Mouse (Mus musculus) heart, embryonic 15.5 days (tissue): Measurements from ENCODE around the gene Gtf2i. TPM values are rescaled to one million over a fixed set of nuclear protein-coding genes. Genes with fewer than 3 reads are reported as not detected.

Experiments
- ATAC-seq: fragments of 200-750 bp; cut with Nextera tagmentation; replicated peaks from 2 replicates; pipeline ENCODE4 v1.8.0; 2017; ENCODE audit warnings: low read depth, moderate TSS enrichment; ENCODE audit not compliant: insufficient number of reproducible peaks, insufficient read depth, low FRiP score
- H3K27ac ChIP-seq: fragments of 300-500 bp; sonication (generic); 2 replicates; pipeline ENCODE4 v1.5.1; 2015; ENCODE audit warnings: mild to moderate bottlenecking, inconsistent platforms
- H3K27me3 ChIP-seq: fragments of 300-500 bp; sonication (generic); 2 replicates; pipeline ENCODE4 v1.6.1; 2015; ENCODE audit warnings: inconsistent platforms
- H3K36me3 ChIP-seq: fragments of 300-500 bp; sonication (generic); 2 replicates; pipeline ENCODE4 v1.6.1; 2015; ENCODE audit warnings: mild to moderate bottlenecking, inconsistent platforms
- H3K4me1 ChIP-seq: fragments of 300-500 bp; sonication (generic); replicated peaks from 2 replicates; pipeline ENCODE4 v1.6.1; 2015; ENCODE audit warnings: inconsistent platforms
- H3K4me2 ChIP-seq: fragments of 300-500 bp; sonication (generic); 2 replicates; pipeline ENCODE4 v1.6.1; 2015; ENCODE audit warnings: inconsistent platforms, mild to moderate bottlenecking, moderate library complexity
- H3K4me3 ChIP-seq: fragments of 300-500 bp; sonication (generic); 2 replicates; pipeline ENCODE4 v1.5.1; 2015; ENCODE audit warnings: mild to moderate bottlenecking, inconsistent platforms
- H3K9ac ChIP-seq: fragments of 300-500 bp; sonication (generic); 2 replicates; pipeline ENCODE4 v1.6.1; 2015; ENCODE audit warnings: mild to moderate bottlenecking, inconsistent platforms
- H3K9me3 ChIP-seq: fragments of 300-500 bp; sonication (generic); replicated peaks from 2 replicates; pipeline ENCODE4 v1.6.1; 2016; ENCODE audit warnings: inconsistent platforms
- WGBS: fragments of 180-500 bp; shearing (Covaris S2); methylation state at CpG from one replicate; pipeline ENCODE4 v1.1.7; 2015; ENCODE audit warnings: mixed read lengths; 5-methylcytosine and 5-hydroxymethylcytosine counted together
- polyA plus RNA-seq: library from polyadenylated mRNA; unstranded; fragments of >200 nt; fragmentation: Nextera tagmentation; extraction: Ambion mirVana; gene quantifications from 2 replicates; pipeline ENCODE4 v1.2.1, GENCODE M21; 2015

Gene Gtf2i
- polyA plus RNA-seq, 1 experiment from 2014 or later = 121 TPM

GRCm38 (mm10) chr5:134257349-134258031 is 57.1 kb downstream of the Gtf2i start:
- WGBS = 81% methylated on average over 13 of the region's 13 CpGs
- H3K4me1 ChIP-seq = no peaks in the 10 kb centered on the region
- no peaks in the 10 kb centered on the region for H3K9me3 ChIP-seq
- H3K4me3 ChIP-seq = no peak overlapping the region
- no peak overlapping the region for H3K27ac ChIP-seq
- H3K36me3 ChIP-seq = peaks cover 92% of the 10 kb centered on the region
- ATAC-seq = no peak
- H3K27me3 ChIP-seq = no peaks in the 10 kb centered on the region
- H3K9ac ChIP-seq = no peak overlapping the region
- H3K4me2 ChIP-seq = no peak overlapping the region

GRCm38 (mm10) chr5:134255294-134255693 is 59.3 kb downstream of the Gtf2i start:
- Histone ChIP-seq H3K9ac (no peak overlapping the region), H3K4me3 (no peak overlapping the region), H3K27me3 (no peaks in the 10 kb centered on the region), H3K4me1 (no peaks in the 10 kb centered on the region), H3K27ac (no peak overlapping the region), H3K9me3 (no peaks in the 10 kb centered on the region), H3K36me3 (peaks cover 91% of the 10 kb centered on the region), H3K4me2 (no peak overlapping the region)
- ATAC-seq = no peak
- 88% methylated on average over 10 of the region's 10 CpGs for WGBS

- Histone ChIP-seq H3K4me1 (no peaks in the 10 kb centered on the region), H3K27me3 (no peaks in the 10 kb centered on the region), H3K27ac (no peak overlapping the region), H3K9me3 (no peaks in the 10 kb centered on the region), H3K4me2 (no peak overlapping the region), H3K36me3 (peaks cover 89% of the 10 kb centered on the region), H3K9ac (no peak overlapping the region), H3K4me3 (no peak overlapping the region)
- WGBS = 61% methylated on average over 3 of the region's 3 CpGs
- ATAC-seq = no peak
These were observed 60.8 kb downstream of the Gtf2i start for GRCm38 (mm10) chr5:134253806-134254205.

GRCm38 (mm10) chr5:134251083-134251482 is 63.5 kb downstream of the Gtf2i start:
- no peak for ATAC-seq
- WGBS = 88% methylated on average over 4 of the region's 4 CpGs
- Histone ChIP-seq H3K4me1 (no peaks in the 10 kb centered on the region), H3K9me3 (no peaks in the 10 kb centered on the region), H3K4me3 (no peak overlapping the region), H3K27ac (no peak overlapping the region), H3K4me2 (no peak overlapping the region), H3K27me3 (no peaks in the 10 kb centered on the region), H3K36me3 (peaks cover 96% of the 10 kb centered on the region), H3K9ac (no peak overlapping the region)

- H3K27me3 ChIP-seq = no peaks in the 10 kb centered on the region
- no peak for ATAC-seq
- H3K4me3 ChIP-seq = no peak overlapping the region
- no peaks in the 10 kb centered on the region for H3K9me3 ChIP-seq
- WGBS = 71% methylated on average over 3 of the region's 3 CpGs
- H3K9ac ChIP-seq = no peak overlapping the region
- H3K4me1 ChIP-seq = no peaks in the 10 kb centered on the region
- no peak overlapping the region for H3K4me2 ChIP-seq
- peaks cover 97% of the 10 kb centered on the region for H3K36me3 ChIP-seq
- no peak overlapping the region for H3K27ac ChIP-seq
These were observed 64.0 kb downstream of the Gtf2i start for GRCm38 (mm10) chr5:134250601-134251000.

GRCm38 (mm10) chr5:134249245-134249649 is 65.3 kb downstream of the Gtf2i start:
- no peaks in the 10 kb centered on the region for H3K27me3 ChIP-seq
- H3K9me3 ChIP-seq = no peaks in the 10 kb centered on the region
- no peak overlapping the region for H3K9ac ChIP-seq
- no peak overlapping the region for H3K4me2 ChIP-seq
- H3K27ac ChIP-seq = no peak overlapping the region
- H3K36me3 ChIP-seq = peaks cover 97% of the 10 kb centered on the region
- no peak overlapping the region for H3K4me3 ChIP-seq
- 82% methylated on average over 8 of the region's 8 CpGs for WGBS
- no peaks in the 10 kb centered on the region for H3K4me1 ChIP-seq
- ATAC-seq = no peak

GRCm38 (mm10) chr5:134248608-134249244 is 65.8 kb downstream of the Gtf2i start:
- ATAC-seq = no peak
- no peak overlapping the region for H3K9ac ChIP-seq
- 88% methylated on average over 14 of the region's 14 CpGs for WGBS
- H3K9me3 ChIP-seq = no peaks in the 10 kb centered on the region
- H3K4me2 ChIP-seq = no peak overlapping the region
- no peaks in the 10 kb centered on the region for H3K4me1 ChIP-seq
- H3K27ac ChIP-seq = no peak overlapping the region
- H3K4me3 ChIP-seq = no peak overlapping the region
- peaks cover 97% of the 10 kb centered on the region for H3K36me3 ChIP-seq
- no peaks in the 10 kb centered on the region for H3K27me3 ChIP-seq

- H3K9me3 ChIP-seq = no peaks in the 10 kb centered on the region
- no peak overlapping the region for H3K4me3 ChIP-seq
- no peaks in the 10 kb centered on the region for H3K4me1 ChIP-seq
- peaks cover 97% of the 10 kb centered on the region for H3K36me3 ChIP-seq
- no peaks in the 10 kb centered on the region for H3K27me3 ChIP-seq
- no peak overlapping the region for H3K9ac ChIP-seq
- H3K4me2 ChIP-seq = no peak overlapping the region
- no peak overlapping the region for H3K27ac ChIP-seq
- no peak; the same call in 1 of the 2 replicates for ATAC-seq
- WGBS = 84% methylated on average over 5 of the region's 5 CpGs
These were observed 68.4 kb downstream of the Gtf2i start for GRCm38 (mm10) chr5:134246146-134246545.

- H3K36me3 ChIP-seq = peaks cover 100% of the 10 kb centered on the region
- H3K9me3 ChIP-seq = no peaks in the 10 kb centered on the region
- no peaks in the 10 kb centered on the region for H3K4me1 ChIP-seq
- WGBS = 92% methylated on average over 5 of the region's 5 CpGs
- H3K4me2 ChIP-seq = no peak overlapping the region
- no peaks in the 10 kb centered on the region for H3K27me3 ChIP-seq
- no peak overlapping the region for H3K27ac ChIP-seq
- H3K9ac ChIP-seq = no peak overlapping the region
- ATAC-seq = no peak
- no peak overlapping the region for H3K4me3 ChIP-seq
These were observed 69.7 kb downstream of the Gtf2i start for GRCm38 (mm10) chr5:134244890-134245289.

GRCm38 (mm10) chr5:134243661-134244436 is 70.7 kb downstream of the Gtf2i start:
- H3K4me2 ChIP-seq = no peak overlapping the region
- WGBS = 88% methylated on average over 26 of the region's 26 CpGs
- ATAC-seq = 0 out of 2 replicates have a peak, but pooled peaks have one; percentile 16
- H3K9ac ChIP-seq = no peak overlapping the region
- H3K9me3 ChIP-seq = no peaks in the 10 kb centered on the region
- peaks cover 100% of the 10 kb centered on the region for H3K36me3 ChIP-seq
- H3K4me1 ChIP-seq = no peaks in the 10 kb centered on the region
- H3K27ac ChIP-seq = no peak overlapping the region
- H3K4me3 ChIP-seq = no peak overlapping the region
- no peaks in the 10 kb centered on the region for H3K27me3 ChIP-seq

GRCm38 (mm10) chr5:134241831-134242230 is 72.7 kb downstream of the Gtf2i start:
- Histone ChIP-seq H3K9me3 (no peaks in the 10 kb centered on the region), H3K4me2 (no peak overlapping the region), H3K27me3 (no peaks in the 10 kb centered on the region), H3K4me1 (no peaks in the 10 kb centered on the region), H3K27ac (no peak overlapping the region), H3K36me3 (peaks cover 100% of the 10 kb centered on the region), H3K9ac (no peak overlapping the region), H3K4me3 (no peak overlapping the region)
- 77% methylated on average over 5 of the region's 5 CpGs for WGBS
- ATAC-seq = no peak
